Mouse (Mus musculus) spleen, embryonic (tissue): ENCODE data around the gene Rbbp4.
"Not testable (repeated sequence)": the region's sequence is repeated elsewhere in the genome, so short reads cannot be mapped to it uniquely, and the experiment has no call there.

Experiments used
- CTCF ChIA-PET: fragments of 350-600 bp; sonication (Branson Sonifier 250); formaldehyde crosslinking; loops from one replicate; lab custom pipeline; 2022; lab: Charles Lee

Gene Rbbp4

GRCm38 (mm10) chr4:129335216-129336074 lies at the start of gene Rbbp4, which contains the start of gene Zbtb8os:
Gene Rbbp4 (minus strand): TSS chr4:129335370.
Gene Zbtb8os (plus strand): TSS chr4:129335695.
- CTCF ChIA-PET: no interaction called here

GRCm38 (mm10) chr4:129384440-129384839 lies 49.3 kb upstream of the Rbbp4 start:
- CTCF ChIA-PET: no interaction called here

- CTCF ChIA-PET: no interaction called here
Measured at GRCm38 (mm10) chr4:129383586-129383985, 48.4 kb upstream of the Rbbp4 start.

DNA sequence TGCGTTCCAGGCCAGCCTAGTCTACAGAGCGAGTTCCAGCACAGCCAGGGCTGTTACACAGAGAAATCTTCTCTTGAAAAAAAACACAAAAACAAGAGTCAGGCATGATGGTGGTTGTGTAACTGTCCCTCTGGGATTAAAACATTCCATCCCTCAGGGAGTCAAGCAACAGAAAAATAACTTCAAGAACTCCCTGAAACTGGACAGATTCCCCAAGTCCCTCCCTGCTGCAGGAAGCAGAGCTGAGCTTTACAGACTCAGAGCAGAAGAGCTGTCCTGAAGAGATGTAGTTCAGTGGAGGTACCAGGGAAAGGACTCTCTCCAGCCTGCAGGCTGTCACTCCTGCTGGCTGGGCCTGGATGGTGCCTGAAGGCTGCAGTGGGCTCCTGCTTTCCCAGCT lies 47.3 kb upstream of the Rbbp4 start:
- CTCF ChIA-PET: interaction anchor here (0.7 kb wide), 1 partner anchor 487 kb away, joined by 6 read pairs; no protein-coding TSS in a partner anchor

GRCm38 (mm10) chr4:129382029-129382428 lies 46.9 kb upstream of the Rbbp4 start:
- CTCF ChIA-PET: interaction anchor here (0.7 kb wide), 1 partner anchor 487 kb away, joined by 6 read pairs; no protein-coding TSS in a partner anchor

DNA sequence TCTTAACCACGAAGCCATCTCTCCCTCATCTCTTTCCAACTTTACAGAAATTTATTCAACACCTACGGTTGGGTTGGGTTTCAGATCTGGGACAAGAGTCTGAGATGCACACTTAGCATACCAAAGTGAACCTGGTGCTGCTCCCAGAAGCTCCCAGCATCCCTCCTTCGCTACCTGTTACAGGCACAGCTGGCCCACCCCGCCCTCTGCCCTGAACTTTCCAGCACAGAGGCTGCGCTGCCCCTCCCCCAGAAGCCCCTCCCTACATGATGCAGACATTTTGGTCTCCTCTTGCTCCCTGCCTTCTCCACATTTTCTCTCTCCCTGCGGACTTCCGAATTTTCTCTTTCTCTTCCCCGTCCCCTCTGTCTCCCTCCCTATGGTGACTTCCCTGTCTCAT lies 46.0 kb upstream of the Rbbp4 start:
- CTCF ChIA-PET: no interaction called here

DNA sequence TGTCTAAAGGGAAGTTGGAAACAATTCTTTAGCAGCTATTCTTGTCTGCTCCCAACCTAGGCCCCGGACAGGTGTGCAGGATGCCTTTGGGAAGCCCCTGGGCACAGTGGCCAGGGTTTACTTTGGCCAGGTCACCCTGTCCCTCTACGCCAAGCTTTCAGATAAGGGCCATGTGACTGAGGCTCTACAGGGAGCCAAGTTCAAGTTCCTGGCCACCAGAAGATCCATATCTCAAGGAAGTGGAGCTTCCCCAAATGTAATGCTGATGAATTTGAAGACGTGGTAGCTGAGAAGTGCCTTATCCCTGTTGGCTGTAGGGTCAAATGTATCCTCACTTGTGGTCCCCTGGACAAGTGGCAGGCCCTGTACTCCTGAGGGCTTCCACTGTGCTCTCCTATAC lies 44.6 kb upstream of the Rbbp4 start:
- CTCF ChIA-PET: interaction anchor here (0.6 to 1.1 kb wide), 2 partner anchors 9 to 130 kb away, joined by 3 read pairs; no protein-coding TSS in a partner anchor

GRCm38 (mm10) chr4:129377601-129378390 lies 42.6 kb upstream of the Rbbp4 start, which contains the start of gene Zbtb8a:
Gene Zbtb8a (minus strand): TSS chr4:129378116.
- CTCF ChIA-PET: interaction anchor here (0.6 kb wide), 1 partner anchor 66 kb away, joined by 7 read pairs; no protein-coding TSS in a partner anchor

DNA sequence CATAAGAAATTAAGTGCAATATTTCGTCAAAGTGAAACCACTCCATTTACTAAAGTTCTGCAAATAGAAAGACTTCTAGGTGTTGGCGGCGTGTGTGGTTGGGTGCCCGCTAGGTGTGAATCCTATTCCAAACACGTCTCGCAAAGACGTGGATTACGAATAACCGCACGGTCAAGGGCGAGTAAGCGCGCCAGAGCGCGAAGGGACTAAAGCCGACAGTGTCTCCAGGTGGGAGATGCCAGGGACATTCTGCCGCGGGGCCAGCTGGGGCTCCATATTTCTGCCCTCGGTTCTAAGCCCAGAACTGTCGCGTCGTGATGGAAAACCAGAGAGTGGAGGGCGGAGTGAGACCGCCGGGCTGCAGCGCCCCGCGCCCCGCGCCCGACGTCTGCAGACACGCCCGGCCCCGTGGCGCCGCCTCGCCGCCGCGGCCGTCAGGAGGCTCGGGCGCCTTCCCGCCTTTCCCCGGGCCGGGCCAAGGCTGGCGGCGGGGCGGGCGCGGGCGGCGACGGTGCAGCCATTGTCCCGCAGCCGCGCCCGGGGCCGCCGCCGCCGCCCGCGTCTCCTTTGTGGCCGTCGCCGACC lies 41.9 kb upstream of the Rbbp4 start:
- CTCF ChIA-PET: interaction anchor here (0.6 to 0.7 kb wide), 2 partner anchors 65 to 136 kb away, joined by 3 to 7 read pairs; partner anchors contain the start of gene Marcksl1

DNA sequence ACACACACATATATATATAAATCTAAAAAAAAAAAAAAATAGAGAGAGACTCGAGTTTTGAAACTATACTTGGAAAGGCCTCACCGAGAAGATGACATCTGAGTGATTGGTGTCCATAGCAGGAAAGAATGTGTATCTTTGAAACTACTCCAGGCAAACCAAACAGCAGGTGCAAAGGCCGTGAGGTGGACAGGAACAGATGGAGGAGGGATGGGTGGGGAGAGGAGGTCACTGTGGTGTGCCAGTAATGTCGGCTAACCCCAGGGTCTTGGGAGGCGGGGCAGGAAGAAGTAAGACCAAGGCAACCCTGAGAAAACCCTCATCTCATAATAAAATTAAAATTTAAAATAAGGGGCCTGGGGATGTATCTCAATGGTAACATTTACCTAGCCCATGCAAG lies 40.7 kb upstream of the Rbbp4 start:
- CTCF ChIA-PET: no interaction called here

- CTCF ChIA-PET: interaction anchor here (0.7 kb wide), 1 partner anchor 1411 kb away, joined by 3 read pairs; no protein-coding TSS in a partner anchor
Measured at GRCm38 (mm10) chr4:129375000-129375399, 39.8 kb upstream of the Rbbp4 start.

DNA sequence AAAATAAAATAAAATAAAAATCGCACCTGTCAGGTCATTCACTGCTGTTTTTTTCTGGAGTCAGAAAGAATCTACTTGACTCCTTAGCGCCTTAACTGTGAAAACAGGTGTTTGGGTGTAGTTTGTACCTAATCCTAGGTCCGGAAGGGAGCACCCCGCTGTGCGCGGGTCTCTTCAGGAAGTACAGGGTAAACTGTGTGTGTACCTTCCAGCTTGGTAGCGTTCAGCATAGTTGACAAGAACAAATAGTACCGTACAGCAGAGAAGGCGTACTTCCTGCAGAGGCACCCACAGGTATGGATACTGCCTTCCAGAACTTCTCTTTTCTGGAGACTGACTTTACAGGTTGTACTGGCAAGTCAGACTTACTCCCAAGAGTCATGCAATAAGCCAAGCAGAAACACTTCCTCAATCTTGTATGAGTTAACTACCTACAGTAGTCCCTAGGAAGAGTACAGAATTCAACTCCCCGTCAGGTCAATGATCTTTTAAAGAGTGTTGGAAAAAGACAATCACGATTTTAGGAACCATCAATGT lies 39.1 kb upstream of the Rbbp4 start:
- CTCF ChIA-PET: interaction anchor here (0.7 kb wide), 1 partner anchor 1411 kb away, joined by 3 read pairs; no protein-coding TSS in a partner anchor

GRCm38 (mm10) chr4:129373202-129373976 lies 38.2 kb upstream of the Rbbp4 start:
- CTCF ChIA-PET: no interaction called here

DNA sequence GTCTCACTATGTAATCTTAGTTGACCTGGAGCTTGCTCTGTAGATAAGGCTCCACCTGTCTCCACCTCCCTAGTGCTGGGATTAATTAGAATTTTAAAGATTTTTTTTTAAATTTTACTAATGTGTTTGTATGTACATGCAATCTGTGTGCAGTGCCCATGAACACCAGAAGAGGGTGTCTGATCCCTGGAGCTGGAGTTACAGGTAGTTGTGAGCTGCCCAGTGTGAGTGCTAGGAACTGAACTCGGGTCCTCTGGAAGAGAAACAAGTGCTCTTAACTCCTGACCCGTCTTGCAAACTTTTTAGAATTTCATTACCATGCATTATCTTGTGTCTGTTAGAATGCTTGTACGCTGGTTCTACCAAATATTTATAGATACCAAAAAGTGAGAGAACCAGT lies 36.2 kb upstream of the Rbbp4 start:
- CTCF ChIA-PET: interaction anchor here (0.5 to 1.4 kb wide), 2 partner anchors 8 to 1360 kb away, joined by 3 to 5 read pairs; no protein-coding TSS in a partner anchor

- CTCF ChIA-PET: no interaction called here
Measured at GRCm38 (mm10) chr4:129365224-129365623, 30.1 kb upstream of the Rbbp4 start.

- CTCF ChIA-PET: interaction anchor here (1.1 kb wide), 1 partner anchor 14 kb away, joined by 3 read pairs; no protein-coding TSS in a partner anchor
Measured at GRCm38 (mm10) chr4:129364379-129364778, 29.2 kb upstream of the Rbbp4 start.

- CTCF ChIA-PET: no interaction called here
Measured at GRCm38 (mm10) chr4:129363463-129363862, 28.3 kb upstream of the Rbbp4 start.

DNA sequence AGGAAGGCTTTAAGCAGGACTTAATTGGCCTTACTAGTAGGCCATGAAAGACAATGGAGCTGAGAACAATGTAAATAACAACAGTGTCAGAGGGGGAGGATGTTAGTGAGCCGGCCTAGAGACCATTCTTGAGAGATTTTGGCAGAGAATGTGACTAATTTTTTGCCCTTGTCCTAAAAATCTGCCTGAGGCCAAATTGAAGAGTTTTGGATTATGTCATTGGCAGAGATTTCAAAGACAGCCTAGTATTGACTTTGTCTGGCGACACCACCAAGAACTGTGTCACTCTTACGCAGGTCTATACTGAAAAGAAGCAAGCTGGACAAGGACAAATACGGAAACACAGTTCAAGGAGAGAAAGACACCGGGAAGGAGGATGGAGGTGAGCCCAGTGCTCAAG lies 27.6 kb upstream of the Rbbp4 start:
- CTCF ChIA-PET: no interaction called here

DNA sequence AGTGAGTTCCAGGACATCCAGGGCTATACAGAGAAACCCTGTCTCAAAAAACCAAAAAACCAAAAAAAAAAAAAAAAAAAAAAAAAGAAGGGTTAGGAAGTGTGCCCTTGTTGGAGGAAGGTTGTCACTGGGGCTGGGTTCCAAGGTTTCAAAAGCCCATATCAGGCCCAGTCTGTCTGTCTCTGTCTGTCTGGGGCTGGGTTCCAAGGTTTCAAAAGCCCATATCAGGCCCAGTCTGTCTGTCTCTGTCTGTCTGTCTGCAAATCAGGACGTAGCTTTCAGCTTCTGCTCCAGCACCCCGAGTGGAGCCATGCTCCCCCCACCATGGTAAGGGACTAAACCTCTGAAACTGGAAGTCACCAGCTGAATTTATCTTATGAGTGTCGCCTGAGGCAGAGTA lies 27.1 kb upstream of the Rbbp4 start:
- CTCF ChIA-PET: not testable (repeated sequence)

- CTCF ChIA-PET: no interaction called here
Measured at GRCm38 (mm10) chr4:129357613-129358163, 22.5 kb upstream of the Rbbp4 start.
